Mouse (Mus musculus) right cerebral cortex, adult 18-20 months (tissue): Measurements from ENCODE around the gene Cacna1b.

ENCODE experiments used
- DNase-seq: peaks from one replicate; pipeline ENCODE4 v3.0.0; 2022; ENCODE audit warnings: mixed read lengths

Cacna1b gene

DNA sequence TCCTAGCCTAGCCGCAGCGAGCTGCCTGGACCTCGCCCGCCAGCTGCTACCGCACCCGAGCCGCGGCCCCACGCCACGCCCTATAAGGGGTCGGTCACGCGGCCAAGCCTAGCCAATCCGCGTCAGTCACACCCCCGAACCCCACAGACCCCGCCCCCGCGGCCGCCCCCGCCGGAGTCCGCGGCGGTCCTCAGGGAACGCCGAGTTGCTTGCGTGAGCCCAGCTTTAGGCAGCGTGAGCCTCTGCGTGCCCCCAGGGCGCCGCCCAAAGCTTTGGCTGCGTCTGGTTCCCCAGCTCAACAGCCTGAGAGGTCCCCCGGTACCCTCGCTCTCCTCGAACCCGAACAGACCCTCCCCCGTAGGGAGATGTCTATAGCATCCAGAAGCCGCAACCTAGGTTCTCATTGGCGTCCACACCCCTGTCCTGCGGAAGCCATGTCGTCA, at the start of gene Cacna1b:
Gene Cacna1b (minus strand): TSS at position 38 of the 443 bp plus-strand sequence.
- DNase-seq, result peak; percentile 95

GRCm38 (mm10) chr2:24809746-24810145, 46.8 kb upstream of the Cacna1b start:
- no peak for DNase-seq

GRCm38 (mm10) chr2:24807691-24808090, 44.7 kb upstream of the Cacna1b start:
- DNase-seq, result no peak

DNA sequence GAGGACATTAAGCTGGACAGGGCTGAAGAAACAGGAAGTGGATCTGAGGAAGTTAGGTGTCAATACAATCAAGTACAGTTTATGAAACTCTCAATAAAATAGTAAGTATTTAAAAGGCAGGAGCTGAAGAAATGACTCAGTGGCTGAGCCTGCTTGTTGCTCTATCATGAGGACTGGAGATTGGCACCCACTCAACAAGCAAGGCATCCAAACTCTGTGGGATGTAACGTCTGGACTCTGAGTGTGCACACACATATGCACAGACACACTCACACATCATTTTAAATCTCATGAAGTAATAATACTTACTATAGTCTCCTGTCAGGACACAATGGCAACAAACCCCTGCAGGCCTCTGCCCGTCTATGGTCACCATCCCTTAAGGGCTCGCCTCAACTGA, 44.1 kb upstream of the Cacna1b start:
- peak; percentile 54 for DNase-seq

DNA sequence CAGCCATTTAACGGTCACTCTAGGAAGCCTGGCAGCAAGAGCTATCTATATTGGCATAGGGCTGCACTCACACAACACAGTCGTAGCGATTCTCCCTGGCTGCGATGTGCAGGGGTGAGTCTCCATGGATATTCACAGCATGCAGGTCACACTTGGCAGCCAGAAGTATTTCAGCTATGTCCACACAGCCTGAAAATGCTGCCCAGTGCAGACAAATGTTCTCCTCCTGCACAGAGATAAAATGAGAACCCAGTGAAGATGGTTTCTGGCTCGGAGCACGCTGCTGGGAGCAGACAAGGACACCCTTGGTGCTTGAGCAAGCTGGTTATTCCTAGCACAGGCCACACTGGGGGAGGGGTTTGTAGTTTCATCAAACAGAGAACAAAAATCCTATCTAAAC, 43.2 kb upstream of the Cacna1b start:
- peak; percentile 37 for DNase-seq

DNA sequence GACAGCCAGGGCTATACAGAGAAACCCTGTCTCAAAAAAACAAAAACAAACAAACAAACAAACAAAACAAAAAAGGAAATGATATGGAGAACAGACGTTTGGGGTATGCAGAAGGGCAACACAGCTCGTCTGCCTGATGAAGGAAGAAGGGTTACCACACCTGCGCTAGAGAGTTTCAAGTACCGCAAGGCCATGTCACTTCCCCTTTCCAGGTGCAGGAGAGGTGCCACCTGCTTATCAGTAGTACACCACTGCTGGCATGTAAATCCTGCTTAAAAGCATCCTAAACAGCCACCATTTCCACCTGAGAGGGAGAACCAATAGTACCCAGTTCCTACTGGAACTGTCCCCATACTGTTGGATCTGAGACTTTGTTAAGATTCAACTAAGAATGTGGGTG, 42.7 kb upstream of the Cacna1b start:
- no peak for DNase-seq

DNA sequence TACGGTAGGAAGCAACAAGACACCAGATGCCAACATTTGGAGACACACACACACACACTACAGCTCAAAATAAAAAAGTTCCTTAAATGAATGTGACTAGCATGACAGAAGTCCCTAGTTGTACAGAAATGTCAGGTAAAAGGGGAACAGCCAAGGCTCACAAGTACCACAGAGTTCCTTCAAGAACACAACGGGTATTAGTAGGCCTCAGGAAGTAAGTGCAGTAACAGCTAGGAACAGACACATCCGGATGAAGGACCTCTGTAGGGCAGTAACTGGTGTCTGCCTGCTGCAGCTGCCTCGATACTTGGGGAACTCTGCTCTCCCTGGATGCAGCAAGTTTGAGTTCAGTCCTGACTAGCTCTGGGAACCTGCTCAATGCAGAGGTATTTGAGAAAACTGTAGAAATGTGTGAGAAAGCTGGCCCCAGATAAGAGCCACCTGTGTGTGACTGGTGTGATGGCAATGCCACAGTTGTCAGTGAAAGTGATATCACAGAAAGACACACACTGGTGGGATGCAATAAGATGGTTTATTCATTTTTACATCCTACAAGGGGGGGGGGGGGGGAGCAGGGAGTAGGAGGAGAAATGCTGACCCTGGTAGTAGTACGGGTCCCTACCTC, 34.0 kb upstream of the Cacna1b start:
- no peak for DNase-seq

GRCm38 (mm10) chr2:24787250-24787649, 24.3 kb upstream of the Cacna1b start:
- DNase-seq, result no peak

- no peak for DNase-seq
These were observed 18.3 kb upstream of the Cacna1b start for GRCm38 (mm10) chr2:24781253-24781652.

GRCm38 (mm10) chr2:24776831-24777230, 13.9 kb upstream of the Cacna1b start:
- DNase-seq, result no peak

GRCm38 (mm10) chr2:24775951-24776587, 13.1 kb upstream of the Cacna1b start:
- no peak for DNase-seq

- DNase-seq, result peak; percentile 52
These were observed 11.9 kb upstream of the Cacna1b start for GRCm38 (mm10) chr2:24774832-24775231.

GRCm38 (mm10) chr2:24770861-24771260, 7.9 kb upstream of the Cacna1b start:
- DNase-seq, result no peak

- peak; percentile 76 for DNase-seq
These were observed 449 bp downstream of the Cacna1b start for GRCm38 (mm10) chr2:24762446-24762960.

- peak; percentile 78 for DNase-seq
These were observed 968 bp downstream of the Cacna1b start for GRCm38 (mm10) chr2:24761923-24762445.

- peak; percentile 64 for DNase-seq
These were observed 7.7 kb downstream of the Cacna1b start for GRCm38 (mm10) chr2:24755276-24755675.

- no peak for DNase-seq
These were observed 10.4 kb downstream of the Cacna1b start for GRCm38 (mm10) chr2:24752599-24752998.

GRCm38 (mm10) chr2:24750051-24750450, 12.9 kb downstream of the Cacna1b start:
- DNase-seq, result no peak

GRCm38 (mm10) chr2:24747878-24748277, 15.1 kb downstream of the Cacna1b start:
- no peak for DNase-seq

DNA sequence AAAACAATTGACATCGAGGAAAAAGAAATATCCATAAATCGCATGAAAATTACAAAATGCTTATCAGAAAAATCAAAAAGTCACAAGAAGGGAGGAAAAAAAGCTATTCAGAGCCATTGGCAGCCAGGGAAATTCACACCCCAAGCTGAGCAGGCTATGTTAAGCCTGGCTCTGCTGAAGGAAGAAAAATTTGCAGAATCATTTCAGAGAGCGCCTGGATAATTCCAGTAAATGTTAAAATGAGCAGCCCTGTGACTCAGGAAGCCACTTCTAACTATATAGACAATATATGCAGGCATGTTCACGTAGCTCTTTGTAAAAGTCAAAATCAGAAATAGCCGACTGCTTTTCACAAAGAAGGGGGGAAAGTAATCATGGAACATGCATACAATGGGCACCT, 23.3 kb downstream of the Cacna1b start:
- DNase-seq, result peak; percentile 43

DNA sequence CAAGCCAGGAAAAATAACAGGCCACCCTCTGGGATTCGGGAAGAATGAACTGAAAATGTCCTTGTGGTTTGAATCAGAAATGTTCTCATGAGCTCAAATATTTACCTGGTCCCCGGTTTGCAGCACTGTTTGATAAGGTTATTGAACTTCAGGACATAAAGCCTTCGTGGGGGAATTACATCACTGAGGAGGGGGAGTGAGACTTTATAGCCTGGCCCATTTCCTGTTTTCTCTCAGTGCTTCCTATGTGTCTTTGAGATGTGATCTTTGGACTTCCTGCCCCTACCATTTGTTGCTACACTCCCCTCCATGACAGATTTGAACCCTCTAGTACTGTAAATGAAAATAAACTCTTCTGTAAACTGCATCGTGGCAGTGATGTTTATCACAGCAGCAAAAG, 29.8 kb downstream of the Cacna1b start:
- DNase-seq, result no peak

DNA sequence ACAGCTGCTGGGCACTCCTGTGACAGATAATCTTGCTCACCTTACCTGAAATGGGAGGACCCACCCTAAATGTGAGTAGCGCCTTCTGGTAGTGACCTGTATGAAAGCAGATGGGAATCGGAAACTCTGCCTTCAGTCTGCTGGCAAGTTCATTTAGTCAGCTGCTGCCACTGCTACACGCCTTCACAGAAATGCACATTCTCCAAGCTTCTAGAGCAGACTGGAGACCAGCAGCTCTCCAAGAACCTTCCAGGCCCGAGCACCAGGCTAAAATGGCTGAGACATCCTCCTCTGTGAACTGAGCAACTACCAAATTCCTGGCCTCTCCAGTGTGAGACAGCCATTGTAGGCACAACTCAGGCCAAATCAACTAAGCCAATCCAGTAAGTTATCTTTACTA, 37.1 kb downstream of the Cacna1b start:
- DNase-seq, result no peak

- DNase-seq, result no peak
These were observed 43.1 kb downstream of the Cacna1b start for GRCm38 (mm10) chr2:24719645-24720379.
